Mouse (Mus musculus): ENCODE measurements around the gene Ncstn. TPM values are rescaled to one million over a fixed set of nuclear protein-coding genes. Genes with fewer than 3 reads are reported as not detected.

Ncstn gene
- 10 to 100 TPM; 79.0 to 82.2 TPM for total RNA-seq (2021)

GRCm38 (mm10) chr1:172082101-172082898 is at the start of gene Ncstn, which contains the start of gene Copa:
Gene Ncstn (minus strand): TSS chr1:172082795.
Gene Copa (plus strand): TSS chr1:172082529.
- DNase-seq (ENCODE audit: extremely low spot score in 1 of 2, low spot score in 2 of 2) = peak; percentile 92 to 94
- intact Hi-C loops (cut with DNase I) = no loop called here

GRCm38 (mm10) chr1:172132319-172132718 is 49.7 kb upstream of the Ncstn start:
- intact Hi-C loops (cut with DNase I) = no loop called here

GRCm38 (mm10) chr1:172129780-172130179 is 47.2 kb upstream of the Ncstn start:
- intact Hi-C loops (cut with DNase I) = no loop called here

More at GRCm38 (mm10) chr1:172132319-172132718, 49.7 kb upstream of the Ncstn start:
- DNase-seq (ENCODE audit: extremely low spot score in 1 of 2, low spot score in 2 of 2) = no peak

GRCm38 (mm10) chr1:172129108-172129507 is 46.5 kb upstream of the Ncstn start:
- DNase-seq (ENCODE audit: extremely low spot score in 1 of 2, low spot score in 2 of 2) = peak in 1 of 2 experiments; percentile 49
- intact Hi-C loops (cut with DNase I) = no loop called here

More at GRCm38 (mm10) chr1:172129780-172130179, 47.2 kb upstream of the Ncstn start:
- DNase-seq (ENCODE audit: extremely low spot score in 1 of 2, low spot score in 2 of 2) = no peak

- DNase-seq (ENCODE audit: extremely low spot score in 1 of 2, low spot score in 2 of 2) = no peak
- intact Hi-C loops (cut with DNase I) = no loop called here
Observed at GRCm38 (mm10) chr1:172128563-172128962, 46.0 kb upstream of the Ncstn start.

GRCm38 (mm10) chr1:172127487-172127886 is 44.9 kb upstream of the Ncstn start:
- intact Hi-C loops (cut with DNase I) = no loop called here
- DNase-seq (ENCODE audit: extremely low spot score in 1 of 2, low spot score in 2 of 2) = no peak

GRCm38 (mm10) chr1:172126376-172127347 is 44.1 kb upstream of the Ncstn start, which contains the start of gene Pex19:
Gene Pex19 (plus strand): TSS chr1:172126755.
- DNase-seq (ENCODE audit: extremely low spot score in 1 of 2, low spot score in 2 of 2) = peak; percentile 69 to 87
- intact Hi-C loops (cut with DNase I) = no loop called here

- no peak for DNase-seq (ENCODE audit: extremely low spot score in 1 of 2, low spot score in 2 of 2)
- intact Hi-C loops (cut with DNase I) = no loop called here
Observed at GRCm38 (mm10) chr1:172124572-172124971, 42.0 kb upstream of the Ncstn start.

- DNase-seq (ENCODE audit: extremely low spot score in 1 of 2, low spot score in 2 of 2) = no peak
- intact Hi-C loops (cut with DNase I) = no loop called here
Observed at GRCm38 (mm10) chr1:172122671-172123070, 40.1 kb upstream of the Ncstn start.

GRCm38 (mm10) chr1:172119720-172120119 is 37.1 kb upstream of the Ncstn start:
- intact Hi-C loops (cut with DNase I) = loop anchor here (1.0 kb wide), 1 partner anchor 192 kb away; no protein-coding TSS in a partner anchor
- DNase-seq (ENCODE audit: extremely low spot score in 1 of 2, low spot score in 2 of 2) = peak in 1 of 2 experiments; percentile 27

- intact Hi-C loops (cut with DNase I) = no loop called here
- no peak for DNase-seq (ENCODE audit: extremely low spot score in 1 of 2, low spot score in 2 of 2)
Observed at GRCm38 (mm10) chr1:172119100-172119499, 36.5 kb upstream of the Ncstn start.

- no peak for DNase-seq (ENCODE audit: extremely low spot score in 1 of 2, low spot score in 2 of 2)
- intact Hi-C loops (cut with DNase I) = no loop called here
Observed at GRCm38 (mm10) chr1:172116948-172117347, 34.4 kb upstream of the Ncstn start.

GRCm38 (mm10) chr1:172107777-172108477 is 25.3 kb upstream of the Ncstn start:
- intact Hi-C loops (cut with DNase I) = no loop called here
- no peak for DNase-seq (ENCODE audit: extremely low spot score in 1 of 2, low spot score in 2 of 2)

GRCm38 (mm10) chr1:172105101-172105500 is 22.5 kb upstream of the Ncstn start:
- intact Hi-C loops (cut with DNase I) = no loop called here
- DNase-seq (ENCODE audit: extremely low spot score in 1 of 2, low spot score in 2 of 2) = no peak

GRCm38 (mm10) chr1:172103619-172104018 is 21.0 kb upstream of the Ncstn start:
- intact Hi-C loops (cut with DNase I) = no loop called here

GRCm38 (mm10) chr1:172099325-172100033 is 16.9 kb upstream of the Ncstn start:
- peak in 1 of 2 experiments; percentile 45 for DNase-seq (ENCODE audit: extremely low spot score in 1 of 2, low spot score in 2 of 2)
- intact Hi-C loops (cut with DNase I) = loop anchor here (2.0 kb wide), 1 partner anchor 15 kb away; no protein-coding TSS in a partner anchor

More at GRCm38 (mm10) chr1:172103619-172104018, 21.0 kb upstream of the Ncstn start:
- no peak for DNase-seq (ENCODE audit: extremely low spot score in 1 of 2, low spot score in 2 of 2)

- intact Hi-C loops (cut with DNase I) = no loop called here
- no peak for DNase-seq (ENCODE audit: extremely low spot score in 1 of 2, low spot score in 2 of 2)
Observed at GRCm38 (mm10) chr1:172095202-172095601, 12.6 kb upstream of the Ncstn start.

GRCm38 (mm10) chr1:172094295-172094694 is 11.7 kb upstream of the Ncstn start:
- intact Hi-C loops (cut with DNase I) = no loop called here

More at GRCm38 (mm10) chr1:172094295-172094694, 11.7 kb upstream of the Ncstn start:
- no peak for DNase-seq (ENCODE audit: extremely low spot score in 1 of 2, low spot score in 2 of 2)
